Comparison of ENCODE assay signal across 20 mouse cellular contexts in the genomic region with DNA sequence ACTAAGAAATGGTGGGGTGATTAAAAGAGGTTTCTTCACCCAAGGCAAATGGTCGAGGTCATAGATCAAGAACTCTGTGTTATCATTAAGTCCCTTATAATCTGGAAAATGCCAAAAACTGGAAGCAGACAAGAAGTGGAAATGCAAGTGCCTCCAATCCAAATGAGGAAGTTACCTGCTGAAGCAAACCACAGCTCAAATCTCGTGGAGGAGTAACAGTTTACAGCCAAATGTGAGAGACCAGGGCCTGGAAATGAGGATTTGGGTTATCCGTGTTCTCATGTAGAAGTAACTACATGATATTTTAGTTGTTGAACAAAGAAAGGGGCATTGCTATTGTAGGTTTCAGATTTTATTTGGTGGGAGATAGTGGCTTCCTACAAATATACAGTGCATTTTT.
DNase-seq lines count a peak whose midpoint lies in the region; ATAC-seq lines count a peak whose summit lies in the region.
"Had no signal": no experiment of that assay in that cellular context is flagged by ENCODE, and none has a peak within 500 bp of the region (broad histone marks: within the 10 kb centered on the region; RNA-seq: fewer than 3 reads in every experiment).

No protein-coding gene starts in this region.

- DNase-seq in MEL-GATA-1-ER (ENCODE audit: extremely low read depth, low read depth), result peak; percentile 5
- no peak for DNase-seq in urinary bladder, postnatal 36 days (ENCODE audit: low spot score in 2 of 2)
- no peak for DNase-seq in kidney, adult 11 months
- DNase-seq: adrenal gland, adult 2 months; adrenal gland, postnatal 10 days; adrenal gland, postnatal 25 days; cerebellum, adult 11 months; cerebellum, adult 18-20 months; cerebellum, adult 8-10 months; cerebellum, adult 9-11 months; cerebellum, postnatal 14 days; cerebellum, postnatal 36 days; forebrain, postnatal 0 days had no signal

- no peaks in the 10 kb centered on the region for H3K27me3 ChIP-seq in neural tube, embryonic 15.5 days (replicated peaks)
- H3K27me3 ChIP-seq: embryonic facial prominence, embryonic 12.5 days; forebrain, embryonic 13.5 days; forebrain, embryonic 15.5 days had no signal

- no peaks in the 10 kb centered on the region for H3K36me3 ChIP-seq in neural tube, embryonic 15.5 days
- H3K36me3 ChIP-seq: embryonic facial prominence, embryonic 10.5 days; embryonic facial prominence, embryonic 12.5 days; forebrain, embryonic 15.5 days had no signal

- H3K9ac ChIP-seq in neural tube, embryonic 15.5 days (replicated peaks), result no peak overlapping the region
- H3K9ac ChIP-seq: embryonic facial prominence, embryonic 12.5 days; forebrain, embryonic 13.5 days; forebrain, embryonic 15.5 days; forebrain, postnatal 0 days had no signal

- no peak overlapping the region for H3K4me2 ChIP-seq in neural tube, embryonic 15.5 days
- H3K4me2 ChIP-seq: embryonic facial prominence, embryonic 12.5 days; forebrain, embryonic 13.5 days; forebrain, embryonic 15.5 days had no signal

- no peak overlapping the region for H3K4me3 ChIP-seq in neural tube, embryonic 15.5 days (replicated peaks)
- H3K4me3 ChIP-seq: embryonic facial prominence, embryonic 10.5 days; embryonic facial prominence, embryonic 12.5 days; forebrain, embryonic 13.5 days; forebrain, embryonic 15.5 days had no signal

- H3K9me3 ChIP-seq in neural tube, embryonic 15.5 days (replicated peaks), result no peaks in the 10 kb centered on the region
- H3K9me3 ChIP-seq: embryonic facial prominence, embryonic 10.5 days; embryonic facial prominence, embryonic 12.5 days; forebrain, embryonic 13.5 days; forebrain, embryonic 15.5 days had no signal

- H3K4me1 ChIP-seq in neural tube, embryonic 15.5 days, result no peaks in the 10 kb centered on the region
- H3K4me1 ChIP-seq: embryonic facial prominence, embryonic 12.5 days; forebrain, embryonic 13.5 days; forebrain, embryonic 15.5 days had no signal

- WGBS in neural tube, embryonic 15.5 days, result 80% methylated on average over 3 of the region's 3 CpGs

- peak; percentile 42 to 66; a peak in 2 of 4 replicates for ATAC-seq in hematopoietic stem cell, adult 5-6 weeks (replicated peaks in 1 of 2; ENCODE audit: insufficient read depth in 1 of 2, low FRiP score in 2 of 2, low TSS enrichment in 1 of 2, low read depth in 1 of 2, poor library complexity in 2 of 2, severe bottlenecking in 2 of 2)
- peak; percentile 55 for ATAC-seq in megakaryocyte progenitor cell, adult 5-6 weeks (replicated peaks; ENCODE audit: poor library complexity)
- ATAC-seq in neural tube, embryonic 15.5 days (ENCODE audit: low FRiP score), result no peak
- ATAC-seq: forebrain, embryonic 13.5 days; forebrain, embryonic 15.5 days; forebrain, postnatal 0 days had no signal

- H3K27ac ChIP-seq in neural tube, embryonic 15.5 days (replicated peaks), result no peak overlapping the region
- H3K27ac ChIP-seq: embryonic facial prominence, embryonic 10.5 days; embryonic facial prominence, embryonic 12.5 days; forebrain, embryonic 13.5 days; forebrain, embryonic 15.5 days had no signal
